Mouse (Mus musculus) heart, adult 2 months (tissue): ENCODE measurements at regions not wholly inside any gene's neighbourhood (a gene's known extent, or its start where the extent isn't known, plus 50 kb on each side); places are given as distances from the start of the nearest gene placed in this dataset.

ENCODE experiments used
- DNase-seq, 2 experiments: peaks; one replicate each; pipeline ENCODE4 v3.0.0; 2021
- H3K27ac ChIP-seq: fragments of 200-600 bp; 2 replicates; pipeline ENCODE4 v1.8.1; 2022
- H3K27me3 ChIP-seq: fragments of 200-500 bp; 2 replicates; pipeline ENCODE4 v1.6.1; 2012; ENCODE audit warnings: mild to moderate bottlenecking, low read length, inconsistent platforms, mixed read lengths; ENCODE audit not compliant: control insufficient read depth, insufficient read depth
- H3K36me3 ChIP-seq: fragments of 200-500 bp; 2 replicates; pipeline ENCODE4 v1.6.1; 2012; ENCODE audit warnings: low read length, inconsistent platforms; ENCODE audit not compliant: control insufficient read depth, insufficient read depth
- H3K4me1 ChIP-seq: fragments of 200-500 bp; 2 replicates; pipeline ENCODE4 v1.6.1; 2011; ENCODE audit warnings: low read length; ENCODE audit not compliant: control insufficient read depth, insufficient read depth
- H3K4me3 ChIP-seq: fragments of 200-600 bp; 2 replicates; pipeline ENCODE4 v1.8.1; 2022
- H3K79me2 ChIP-seq: fragments of 200-500 bp; replicated peaks from 2 replicates; pipeline ENCODE4 v1.6.1; 2012; ENCODE audit warnings: mild to moderate bottlenecking, inconsistent platforms, low read length, moderate library complexity, mixed read lengths; ENCODE audit not compliant: control insufficient read depth, insufficient read depth
- H3K9ac ChIP-seq: fragments of 200-500 bp; 2 replicates; pipeline ENCODE4 v1.6.1; 2012; ENCODE audit warnings: low read depth, mild to moderate bottlenecking, control low read depth, inconsistent platforms, low read length, mixed read lengths
- CTCF ChIP-seq: fragments of 200-600 bp; IDR thresholded peaks from 2 replicates; pipeline ENCODE4 v1.8.1; 2022; ENCODE audit warnings: antibody characterized with exemption, mild to moderate bottlenecking, moderate library complexity
- EP300 ChIP-seq: fragments of 200-500 bp; IDR thresholded peaks from 2 replicates; pipeline ENCODE4 v1.6.1; 2011; ENCODE audit warnings: low read depth, low read length, control low read depth; ENCODE audit not compliant: insufficient read depth
- POLR2A ChIP-seq: fragments of 200-500 bp; IDR thresholded peaks from 2 replicates; pipeline ENCODE4 v1.6.1; 2011; ENCODE audit warnings: mild to moderate bottlenecking, low read depth, low read length, control low read depth; ENCODE audit not compliant: insufficient read depth
- WGBS: fragments of 180-500 bp; shearing (Covaris S2); methylation state at CpG from one replicate; pipeline ENCODE4 v1.1.7; 2018; 5-methylcytosine and 5-hydroxymethylcytosine counted together
- intact Hi-C: fragments of 180-260 bp; cut with DNase I; formaldehyde crosslinking; loops from one replicate; pipeline ENCODE4 v1.15.1; 2025

DNA sequence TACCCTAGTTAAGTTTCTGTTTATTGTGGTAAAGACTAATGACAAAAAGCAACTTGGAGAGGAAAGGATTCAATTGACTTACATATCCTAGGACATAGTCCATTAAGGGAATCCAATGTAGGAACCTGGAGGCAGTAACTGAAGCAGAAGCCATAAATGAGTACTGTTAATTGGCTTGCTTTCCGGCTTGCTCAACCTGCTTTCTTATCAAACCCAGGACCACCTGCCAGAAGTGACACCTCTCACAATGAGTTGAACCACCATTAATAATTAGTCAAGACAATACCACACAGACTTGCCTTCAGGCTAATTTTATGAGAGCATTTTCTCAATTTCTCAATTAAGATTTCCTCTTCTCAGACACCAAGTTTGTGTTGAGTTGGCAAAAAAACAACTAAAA, 148.8 kb downstream of the Ccser2 start:
- Histone ChIP-seq H3K36me3 (no peaks in the 10 kb centered on the region), H3K27ac (no peak overlapping the region), H3K9ac (no peak overlapping the region), H3K79me2 (no peaks in the 10 kb centered on the region), H3K27me3 (no peaks in the 10 kb centered on the region), H3K4me3 (no peak overlapping the region), H3K4me1 (no peaks in the 10 kb centered on the region)
- TF ChIP-seq EP300 (no peak), CTCF (no peak), POLR2A (no peak)
- no peak for DNase-seq
- intact Hi-C loops, result no loop called here
- WGBS, result 74% methylated on average over 1 of the region's 1 CpGs

- TF ChIP-seq POLR2A (no peak), CTCF (no peak), EP300 (no peak)
- WGBS, result 86% methylated on average over 2 of the region's 3 CpGs
- intact Hi-C loops, result no loop called here
These were observed 166.2 kb downstream of the Ccser2 start for GRCm38 (mm10) chr14:36802418-36802817.

GRCm38 (mm10) chr14:36799820-36800219, 168.8 kb downstream of the Ccser2 start:
- H3K4me1 ChIP-seq, result no peaks in the 10 kb centered on the region
- H3K27me3 ChIP-seq, result no peaks in the 10 kb centered on the region
- intact Hi-C loops, result no loop called here
- no peak overlapping the region for H3K9ac ChIP-seq
- no peaks in the 10 kb centered on the region for H3K36me3 ChIP-seq
- DNase-seq, result no peak
- no peak for TF ChIP-seq POLR2A
- TF ChIP-seq EP300, result no peak
- no peak for TF ChIP-seq CTCF
- 55% methylated on average over 1 of the region's 1 CpGs for whole genome bisulfite sequencing
- H3K4me3 ChIP-seq, result no peak overlapping the region
- H3K79me2 ChIP-seq, result no peaks in the 10 kb centered on the region
- H3K27ac ChIP-seq, result no peak overlapping the region

More at GRCm38 (mm10) chr14:36802418-36802817, 166.2 kb downstream of the Ccser2 start:
- H3K27me3 ChIP-seq, result no peaks in the 10 kb centered on the region
- H3K79me2 ChIP-seq, result no peaks in the 10 kb centered on the region
- no peaks in the 10 kb centered on the region for H3K36me3 ChIP-seq
- H3K4me1 ChIP-seq, result no peaks in the 10 kb centered on the region
- no peak overlapping the region for H3K9ac ChIP-seq
- H3K4me3 ChIP-seq, result no peak overlapping the region
- no peak overlapping the region for H3K27ac ChIP-seq
- DNase-seq, result no peak

DNA sequence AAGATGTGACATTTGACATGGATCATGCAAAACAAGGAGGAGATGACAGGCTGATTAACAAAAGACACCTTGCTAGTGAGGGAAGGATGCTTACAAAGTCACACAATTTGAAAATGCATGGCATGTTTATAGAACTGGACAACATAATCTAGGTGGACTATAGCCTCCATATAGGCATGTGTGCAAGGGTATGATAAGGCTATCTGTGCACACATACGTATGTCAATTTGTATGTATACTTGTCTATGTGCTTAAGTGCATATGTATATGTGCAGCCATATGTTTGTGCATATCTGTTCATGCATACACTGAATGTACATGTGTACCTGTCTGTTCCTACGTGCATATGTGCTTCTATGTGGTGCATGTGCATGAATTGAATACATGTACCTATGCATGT, 186.7 kb downstream of the Ccser2 start:
- H3K4me3 ChIP-seq, result no peak overlapping the region
- no peak for DNase-seq
- no peak overlapping the region for H3K9ac ChIP-seq
- H3K79me2 ChIP-seq, result no peaks in the 10 kb centered on the region
- H3K27me3 ChIP-seq, result no peaks in the 10 kb centered on the region
- 81% methylated on average over 2 of the region's 2 CpGs for WGBS
- TF ChIP-seq CTCF (no peak), EP300 (no peak), POLR2A (no peak)
- no peaks in the 10 kb centered on the region for H3K4me1 ChIP-seq
- H3K36me3 ChIP-seq, result no peaks in the 10 kb centered on the region
- no peak overlapping the region for H3K27ac ChIP-seq
- intact Hi-C loops, result no loop called here

DNA sequence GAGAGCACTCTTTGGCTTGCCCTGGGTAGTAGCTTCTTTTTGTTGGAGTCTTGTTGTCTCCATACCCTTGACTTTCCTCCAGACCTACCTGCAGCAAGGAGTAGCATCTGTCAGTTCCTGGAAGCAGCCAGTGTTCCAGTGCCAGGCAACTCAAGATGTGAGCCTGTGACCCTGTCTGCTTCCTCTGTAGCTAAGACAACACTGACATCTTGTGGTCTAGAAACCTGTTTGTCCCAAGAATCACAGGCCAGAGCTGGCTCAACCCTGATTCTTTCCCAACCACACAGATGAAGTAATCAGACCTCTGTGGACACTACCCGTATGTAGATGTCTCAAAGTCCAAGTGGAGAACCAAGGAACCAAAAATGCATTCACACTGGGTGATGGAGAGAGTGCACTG, 189.6 kb downstream of the Ccser2 start:
- no peaks in the 10 kb centered on the region for H3K4me1 ChIP-seq
- DNase-seq, result no peak
- H3K27me3 ChIP-seq, result no peaks in the 10 kb centered on the region
- 50% methylated on average over 1 of the region's 1 CpGs for WGBS
- no peak overlapping the region for H3K27ac ChIP-seq
- TF ChIP-seq EP300, result no peak
- peak; percentile 48 for TF ChIP-seq CTCF
- no peak for TF ChIP-seq POLR2A
- no peak overlapping the region for H3K9ac ChIP-seq
- no peaks in the 10 kb centered on the region for H3K36me3 ChIP-seq
- H3K4me3 ChIP-seq, result no peak overlapping the region
- H3K79me2 ChIP-seq, result no peaks in the 10 kb centered on the region
- intact Hi-C loops, result no loop called here

- intact Hi-C loops, result no loop called here
- no peaks in the 10 kb centered on the region for H3K36me3 ChIP-seq
- H3K27me3 ChIP-seq, result no peaks in the 10 kb centered on the region
- DNase-seq, result peak in 1 of 2 experiments; percentile 4
- H3K4me1 ChIP-seq, result no peaks in the 10 kb centered on the region
- no peaks in the 10 kb centered on the region for H3K79me2 ChIP-seq
- H3K27ac ChIP-seq, result no peak overlapping the region
- no peak overlapping the region for H3K9ac ChIP-seq
- 36% methylated on average over 3 of the region's 3 CpGs for WGBS
- TF ChIP-seq EP300 (no peak), CTCF (no peak), POLR2A (no peak)
- no peak overlapping the region for H3K4me3 ChIP-seq
These were observed 194.2 kb downstream of the Ccser2 start for GRCm38 (mm10) chr14:36774349-36774748.
